Comparison of ENCODE assay signal across 8 mouse cellular contexts in genomic region chr4:130188806-130189297, GRCm38 (mm10). TPM values are rescaled to one million over a fixed set of nuclear protein-coding genes. Genes with fewer than 3 reads are reported as not detected.
DNase-seq lines count a peak whose midpoint lies in the region; ATAC-seq and TF ChIP-seq lines count a peak whose summit lies in the region.

No protein-coding gene starts in this region.

- H3K4me1 ChIP-seq in MEL (ENCODE audit: control insufficient read depth in 1 of 2, insufficient read depth in 2 of 2, low read length in 2 of 2): peaks cover 9 to 13% of the 10 kb centered on the region in 2 experiments
- peaks cover 10% of the 10 kb centered on the region for H3K4me1 ChIP-seq in forebrain, embryonic 16.5 days (replicated peaks; ENCODE audit: control insufficient read depth, insufficient read depth, low read length)
- H3K4me1 ChIP-seq in lung, embryonic 15.5 days: 0 out of 2 replicates have a peak, but pooled peaks cover 11% of the 10 kb centered on the region

- H3K9me3 ChIP-seq in MEL (replicated peaks; ENCODE audit: insufficient read depth, low read length): no peaks in the 10 kb centered on the region
- H3K9me3 ChIP-seq in forebrain, embryonic 16.5 days (ENCODE audit: control insufficient read depth, low read length): no peaks in the 10 kb centered on the region
- H3K9me3 ChIP-seq in lung, embryonic 15.5 days: no peaks in the 10 kb centered on the region

- H3K4me2 ChIP-seq in forebrain, embryonic 16.5 days (ENCODE audit: low read length): peak overlapping the region; percentile 44
- peak overlapping the region; percentile 28 for H3K4me2 ChIP-seq in lung, embryonic 15.5 days

- peaks cover 2 to 4% of the 10 kb centered on the region in 2 experiments; a peak in 3 of 4 replicates for H3K27me3 ChIP-seq in MEL (ENCODE audit: control insufficient read depth in 1 of 2, insufficient read depth in 2 of 2, low read length in 2 of 2)
- H3K27me3 ChIP-seq in forebrain, embryonic 16.5 days (replicated peaks; ENCODE audit: control insufficient read depth, insufficient read depth, low read length): no peaks in the 10 kb centered on the region
- H3K27me3 ChIP-seq in lung, embryonic 15.5 days: no peaks in the 10 kb centered on the region

- no peak; a peak in 1 of 4 replicates for TF ChIP-seq EP300 in MEL (IDR thresholded peaks at IDR 0.05; ENCODE audit: low read depth in 1 of 2, low read length in 2 of 2)

- no peak for TF ChIP-seq POLR2A in MEL (IDR thresholded peaks at IDR 0.05; ENCODE audit: control insufficient read depth in 1 of 2, insufficient read depth in 1 of 2, low read depth in 1 of 2, low read length in 2 of 2, poor library complexity in 1 of 2)

- peak overlapping the region; percentile 37 to 51 for H3K4me3 ChIP-seq in MEL (ENCODE audit: control insufficient read depth in 1 of 2, insufficient read depth in 1 of 2, low read depth in 2 of 2, low read length in 2 of 2)
- H3K4me3 ChIP-seq in forebrain, embryonic 16.5 days (replicated peaks; ENCODE audit: low read length): peak overlapping the region; percentile 22
- H3K4me3 ChIP-seq in lung, embryonic 15.5 days: no peak overlapping the region

- H3K27ac ChIP-seq in MEL (ENCODE audit: control insufficient read depth, low read depth, low read length): no peak overlapping the region
- H3K27ac ChIP-seq in forebrain, embryonic 16.5 days (ENCODE audit: low read length): no peak overlapping the region
- no peak overlapping the region for H3K27ac ChIP-seq in lung, embryonic 15.5 days

- H3K79me2 ChIP-seq in MEL (ENCODE audit: control insufficient read depth, insufficient read depth, low read length, poor library complexity): no peaks in the 10 kb centered on the region

- peak; percentile 73; the same call in 1 of the 2 replicates for ATAC-seq in forebrain, embryonic 16.5 days
- no peak for ATAC-seq in lung, embryonic 15.5 days (ENCODE audit: borderline replicate concordance, extremely low read depth, low FRiP score, low TSS enrichment)

- 3% methylated on average over 13 of the region's 13 CpGs for WGBS in forebrain, embryonic 16.5 days
- WGBS in lung, embryonic 15.5 days: 3% methylated on average over 13 of the region's 13 CpGs

- H3K9ac ChIP-seq in MEL (ENCODE audit: control insufficient read depth, low read depth, low read length, poor library complexity, severe bottlenecking): peak overlapping the region; percentile 44; the same call in 1 of the 2 replicates
- H3K9ac ChIP-seq in forebrain, embryonic 16.5 days (replicated peaks; ENCODE audit: low read depth, low read length): no peak overlapping the region
- no peak overlapping the region for H3K9ac ChIP-seq in lung, embryonic 15.5 days

- H3K36me3 ChIP-seq in MEL (ENCODE audit: control insufficient read depth in 1 of 2, insufficient read depth in 2 of 2, low read length in 2 of 2): peaks cover 0 to 13% of the 10 kb centered on the region in 2 experiments; a peak in 2 of 4 replicates
- no peaks in the 10 kb centered on the region for H3K36me3 ChIP-seq in forebrain, embryonic 16.5 days (ENCODE audit: control insufficient read depth, insufficient read depth)
- H3K36me3 ChIP-seq in lung, embryonic 15.5 days: no peaks in the 10 kb centered on the region

- TF ChIP-seq RAD21 in MEL (IDR thresholded peaks at IDR 0.05; ENCODE audit: low read depth, low read length): peak; percentile 97

- peak; percentile 89 to 100 (median 95) for TF ChIP-seq CTCF in MEL (IDR thresholded peaks at IDR 0.05 in 2 of 3, conservative IDR thresholded peaks at IDR 0.05 in 1 of 3; ENCODE audit: control insufficient read depth in 1 of 3, insufficient read depth in 1 of 3, low read depth in 2 of 3, low read length in 3 of 3, poor library complexity in 1 of 3, severe bottlenecking in 1 of 3)

- DNase-seq in MEL (ENCODE audit: low read depth, low spot score): peak; percentile 91
- peak; percentile 67 for DNase-seq in cerebellum, adult 11-12 months
- peak; percentile 92 for DNase-seq in heart, postnatal 4 days
- peak; percentile 66 to 85 for DNase-seq in layer of hippocampus, adult 8-10 months (ENCODE audit: low spot score in 2 of 2)
- peak; percentile 57 for DNase-seq in ovary, postnatal 10 days (ENCODE audit: low spot score)
- peak; percentile 64 for DNase-seq in thymus, postnatal 0 days (ENCODE audit: low spot score)

TF ChIP-seq in MEL, 35 proteins besides CTCF, POLR2A, EP300 and RAD21 (continues in another document):
- TF ChIP-seq BHLHE40 (IDR thresholded peaks at IDR 0.05; ENCODE audit: borderline replicate concordance, low read depth, low read length) (no peak), ZC3H11A (IDR thresholded peaks at IDR 0.05; ENCODE audit: low read depth, low read length) (peak; percentile 87), SIN3A (IDR thresholded peaks at IDR 0.05; ENCODE audit: low read length) (peak; percentile 66), USF2 (IDR thresholded peaks at IDR 0.05; ENCODE audit: borderline replicate concordance in 1 of 2, insufficient read depth in 1 of 2, low read depth in 1 of 2, low read length in 2 of 2) (no peak), MYC (IDR thresholded peaks at IDR 0.05; ENCODE audit: low read depth, low read length) (no peak), ZNF384 (IDR thresholded peaks at IDR 0.05; ENCODE audit: low read depth, low read length) (no peak), GATA1 (IDR thresholded peaks at IDR 0.05; ENCODE audit: low read depth, low read length) (no peak), MAZ (IDR thresholded peaks at IDR 0.05; ENCODE audit: low read depth, low read length) (no peak), ZKSCAN1 (IDR thresholded peaks at IDR 0.05; ENCODE audit: low read depth, low read length) (no peak), TCF12 (IDR thresholded peaks at IDR 0.05; ENCODE audit: low read depth, low read length) (no peak), ETS1 (IDR thresholded peaks at IDR 0.05; ENCODE audit: low read depth, low read length) (no peak), MYB (IDR thresholded peaks at IDR 0.05; ENCODE audit: low read depth, low read length) (no peak), MEF2A (IDR thresholded peaks at IDR 0.05; ENCODE audit: extremely low read depth, insufficient replicate concordance, low read depth, low read length, poor library complexity, severe bottlenecking) (no peak), NRF1 (IDR thresholded peaks at IDR 0.05; ENCODE audit: insufficient read depth, low read depth, low read length, poor library complexity, severe bottlenecking) (no peak), CHD1 (IDR thresholded peaks at IDR 0.05; ENCODE audit: low read depth, low read length) (no peak), CHD2 (IDR thresholded peaks at IDR 0.05; ENCODE audit: low read length) (peak; percentile 59), MXI1 (IDR thresholded peaks at IDR 0.05; ENCODE audit: low read depth, low read length) (no peak), NELFE (IDR thresholded peaks at IDR 0.05; ENCODE audit: low read depth, low read length) (no peak; the same call in 1 of the 2 replicates), ELF1 (IDR thresholded peaks at IDR 0.05; ENCODE audit: low read depth, low read length) (0 out of 2 replicates have a peak, but pooled peaks have one; percentile 6), HCFC1 (IDR thresholded peaks at IDR 0.05; ENCODE audit: low read depth, low read length) (peak; percentile 41; the same call in 1 of the 2 replicates), JUND (IDR thresholded peaks at IDR 0.05; ENCODE audit: low read depth, low read length) (no peak), MAX (IDR thresholded peaks at IDR 0.05; ENCODE audit: low read length) (no peak), POLR2AphosphoS5 (IDR thresholded peaks at IDR 0.05; ENCODE audit: borderline replicate concordance, low read depth, low read length) (no peak), USF1 (IDR thresholded peaks at IDR 0.05; ENCODE audit: low read depth, low read length) (no peak), RCOR1 (IDR thresholded peaks at IDR 0.05; ENCODE audit: low read depth, low read length) (no peak), TAL1 (IDR thresholded peaks at IDR 0.05; ENCODE audit: low read length) (no peak), MAFK (IDR thresholded peaks at IDR 0.05; ENCODE audit: borderline replicate concordance, low read depth, low read length) (no peak), KAT2A (conservative IDR thresholded peaks at IDR 0.05; ENCODE audit: low read depth, low read length) (no peak)

RNA-seq across cellular contexts. Expression of gene Tinagl1, which starts 13.9 kb away (rescaled TPM):
- total RNA-seq in MEL (2012; rRNA removed): 6.1 and 6.2 TPM in 2 replicates
- 10 to 100 TPM in 1 of 2 experiments, not detected in 1; 21.9 TPM for polyA plus RNA-seq in MEL (2012; ENCODE audit: insufficient read depth in 1 of 2, insufficient read length in 2 of 2, low read depth in 1 of 2, low replicate concordance in 2 of 2, missing spikeins in 1 of 2)
- polyA plus RNA-seq in forebrain, embryonic 16.5 days (2015; fragmentation: Nextera tagmentation; extraction: Ambion mirVana): 4.7 TPM in 2 replicates
- total RNA-seq in heart, postnatal 4 days (2021): 10 to 100 TPM; 68.9 to 69.4 TPM
- 10 to 100 TPM in 3 of 4 experiments, 1 to 10 TPM in 1; 9.7 to 11.8 (median 11.0) TPM for total RNA-seq in layer of hippocampus, adult 8-10 months (2022)
- polyA plus RNA-seq in lung, embryonic 15.5 days (2015; fragmentation: Nextera tagmentation; extraction: Ambion mirVana): 52.4 and 57.5 TPM in 2 replicates
- polyA plus RNA-seq in thymus, postnatal 0 days (2015; fragmentation: Nextera tagmentation; extraction: Ambion mirVana): 47.3 and 52.2 TPM in 2 replicates

RNA-seq across cellular contexts. Expression of gene Gm853, which starts 33.3 kb away (rescaled TPM):
- not detected in 2 replicates for total RNA-seq in MEL (2012; rRNA removed)
- polyA plus RNA-seq in MEL (2012; ENCODE audit: insufficient read depth in 1 of 2, insufficient read length in 2 of 2, low read depth in 1 of 2, low replicate concordance in 2 of 2, missing spikeins in 1 of 2): under 1 TPM in 1 of 2 experiments, not detected in 1; 0.04 TPM
- polyA plus RNA-seq in forebrain, embryonic 16.5 days (2015; fragmentation: Nextera tagmentation; extraction: Ambion mirVana): 0.09 and 0.20 TPM in 2 replicates
- not detected for total RNA-seq in heart, postnatal 4 days (2021)
- total RNA-seq in layer of hippocampus, adult 8-10 months (2022): 1 to 10 TPM in 1 of 4 experiments, not detected in 3; 1.0 TPM
- polyA plus RNA-seq in lung, embryonic 15.5 days (2015; fragmentation: Nextera tagmentation; extraction: Ambion mirVana): not detected in 2 replicates
- polyA plus RNA-seq in thymus, postnatal 0 days (2015; fragmentation: Nextera tagmentation; extraction: Ambion mirVana): 0.05 TPM in 1 of 2 replicates, not detected in the other

RNA-seq across cellular contexts. Expression of gene Hcrtr1, which starts 49.7 kb away (rescaled TPM):
- not detected in 2 replicates for total RNA-seq in MEL (2012; rRNA removed)
- polyA plus RNA-seq in MEL (2012; ENCODE audit: insufficient read depth in 1 of 2, insufficient read length in 2 of 2, low read depth in 1 of 2, low replicate concordance in 2 of 2, missing spikeins in 1 of 2): not detected
- 0.30 and 0.81 TPM in 2 replicates for polyA plus RNA-seq in forebrain, embryonic 16.5 days (2015; fragmentation: Nextera tagmentation; extraction: Ambion mirVana)
- total RNA-seq in heart, postnatal 4 days (2021): not detected
- total RNA-seq in layer of hippocampus, adult 8-10 months (2022): 1 to 10 TPM; 1.6 to 2.9 (median 2.4) TPM
- 0.28 and 0.50 TPM in 2 replicates for polyA plus RNA-seq in lung, embryonic 15.5 days (2015; fragmentation: Nextera tagmentation; extraction: Ambion mirVana)
- polyA plus RNA-seq in thymus, postnatal 0 days (2015; fragmentation: Nextera tagmentation; extraction: Ambion mirVana): 0.28 and 0.34 TPM in 2 replicates
